8 mouse cellular contexts compared by ENCODE assay signal in genomic region chr10:81135831-81136705, GRCm38 (mm10). TPM values are rescaled to one million over a fixed set of nuclear protein-coding genes. Genes with fewer than 3 reads are reported as not detected.
A peak's percentile ranks its signal among the peaks of the same experiment; 100 is the strongest.
DNase-seq lines count a peak whose midpoint lies in the region; ATAC-seq and TF ChIP-seq lines count a peak whose summit lies in the region.

No protein-coding gene starts in this region.

- DNase-seq in G1E (ENCODE audit: low spot score), result peak; percentile 93
- DNase-seq in cerebellum, adult 18-20 months, result peak; percentile 79 to 80
- peak; percentile 81 to 82 for DNase-seq in heart, postnatal 14 days
- peak; percentile 76 for DNase-seq in layer of hippocampus, adult 9-11 months
- DNase-seq in lung, postnatal 0 days (ENCODE audit: low spot score), result peak; percentile 95
- DNase-seq in ovary, postnatal 10 days (ENCODE audit: low spot score), result peak; percentile 60
- DNase-seq in thymus, adult 18-20 months, result peak; percentile 49 to 61

- peaks cover 27% of the 10 kb centered on the region for H3K36me3 ChIP-seq in G1E (replicated peaks)
- no peaks in the 10 kb centered on the region for H3K36me3 ChIP-seq in forebrain, embryonic 15.5 days
- no peaks in the 10 kb centered on the region for H3K36me3 ChIP-seq in lung, postnatal 0 days (ENCODE audit: insufficient read depth, low read length)

- TF ChIP-seq CTCF in G1E (IDR thresholded peaks at IDR 0.05; ENCODE audit: low read depth, low read length), result no peak
- peak; percentile 13; the same call in 1 of the 2 replicates for TF ChIP-seq CTCF in lung, postnatal 0 days (IDR thresholded peaks at IDR 0.05)

- ATAC-seq in G1E (ENCODE audit: extremely low read depth, insufficient number of reproducible peaks, low FRiP score, poor library complexity, severe bottlenecking), result peak; percentile 6; the same call in 1 of the 2 replicates
- ATAC-seq in forebrain, embryonic 15.5 days (replicated peaks), result peak; percentile 21; the same call in 1 of the 2 replicates
- ATAC-seq in lung, postnatal 0 days, result peak; percentile 46

- under 1% methylated on average over 79 of the region's 86 CpGs for WGBS in forebrain, embryonic 15.5 days
- under 1% methylated on average over 51 of the region's 86 CpGs for WGBS in lung, postnatal 0 days

- peak overlapping the region; percentile 93 for H3K4me2 ChIP-seq in forebrain, embryonic 15.5 days (replicated peaks)
- H3K4me2 ChIP-seq in lung, postnatal 0 days (replicated peaks; ENCODE audit: low read depth, low read length), result peak overlapping the region; percentile 90

- H3K4me1 ChIP-seq in G1E (ENCODE audit: insufficient read depth, low read depth, low read length), result peaks cover 49% of the 10 kb centered on the region
- H3K4me1 ChIP-seq in forebrain, embryonic 15.5 days, result peaks cover 46% of the 10 kb centered on the region
- peaks cover 36% of the 10 kb centered on the region for H3K4me1 ChIP-seq in lung, postnatal 0 days (ENCODE audit: insufficient read depth, low read depth, low read length)

- peak overlapping the region; percentile 79 for H3K4me3 ChIP-seq in G1E (ENCODE audit: low read depth, low read length)
- peak overlapping the region; percentile 91 for H3K4me3 ChIP-seq in forebrain, embryonic 15.5 days
- peak overlapping the region; percentile 98 for H3K4me3 ChIP-seq in lung, postnatal 0 days (ENCODE audit: low read depth, low read length)

- H3K27ac ChIP-seq in forebrain, embryonic 15.5 days (replicated peaks), result peak overlapping the region; percentile 98
- H3K27ac ChIP-seq in lung, postnatal 0 days (ENCODE audit: low read length), result peak overlapping the region; percentile 96

- H3K9ac ChIP-seq in forebrain, embryonic 15.5 days (replicated peaks), result peak overlapping the region; percentile 97
- peak overlapping the region; percentile 93 for H3K9ac ChIP-seq in lung, postnatal 0 days (replicated peaks; ENCODE audit: low read depth)

- H3K9me3 ChIP-seq in G1E (replicated peaks), result no peaks in the 10 kb centered on the region
- H3K9me3 ChIP-seq in forebrain, embryonic 15.5 days, result no peaks in the 10 kb centered on the region
- no peaks in the 10 kb centered on the region for H3K9me3 ChIP-seq in lung, postnatal 0 days (ENCODE audit: low read length)

- intact Hi-C loops in heart, postnatal 14 days (cut with DNase I), result no loop called here

- no peaks in the 10 kb centered on the region for H3K27me3 ChIP-seq in G1E (ENCODE audit: insufficient read depth, low read length)
- H3K27me3 ChIP-seq in forebrain, embryonic 15.5 days, result peaks cover 36% of the 10 kb centered on the region
- no peaks in the 10 kb centered on the region for H3K27me3 ChIP-seq in lung, postnatal 0 days (replicated peaks; ENCODE audit: insufficient read depth, low read length)

- no peak for TF ChIP-seq EP300 in lung, postnatal 0 days (IDR thresholded peaks at IDR 0.05)

RNA-seq across cellular contexts. Expression of gene Zbtb7a, which starts 1.0 kb away (rescaled TPM):
- total RNA-seq in G1E (2014; fragmentation: Nextera tagmentation) (27.7 and 31.1 TPM in 2 replicates), G1E (2017) (6.4 and 7.1 TPM in 2 replicates)
- polyA plus RNA-seq in G1E (2012), result 75.7 and 79.1 TPM in 2 replicates
- 12.1 and 15.1 TPM in 2 replicates for polyA plus RNA-seq in forebrain, embryonic 15.5 days (2015; fragmentation: Nextera tagmentation; extraction: Ambion mirVana)
- 10 to 100 TPM; 40.8 to 43.2 TPM for total RNA-seq in heart, postnatal 14 days (2021)
- 58.2 and 62.0 TPM in 2 replicates for polyA plus RNA-seq in lung, postnatal 0 days (2015; fragmentation: Nextera tagmentation; extraction: Ambion mirVana)

RNA-seq across cellular contexts. Expression of gene Map2k2, which starts 30.4 kb away (rescaled TPM):
- total RNA-seq in G1E (2014; fragmentation: Nextera tagmentation) (35.9 and 52.2 TPM in 2 replicates), G1E (2017) (63.5 and 76.7 TPM in 2 replicates)
- 272 and 393 TPM in 2 replicates for polyA plus RNA-seq in G1E (2012)
- polyA plus RNA-seq in forebrain, embryonic 15.5 days (2015; fragmentation: Nextera tagmentation; extraction: Ambion mirVana), result 211 and 229 TPM in 2 replicates
- 100 to 1,000 TPM; 115 to 122 TPM for total RNA-seq in heart, postnatal 14 days (2021)
- polyA plus RNA-seq in lung, postnatal 0 days (2015; fragmentation: Nextera tagmentation; extraction: Ambion mirVana), result 118 and 121 TPM in 2 replicates

RNA-seq across cellular contexts. Expression of gene Pias4, which starts 31.7 kb away (rescaled TPM):
- 28.6 and 34.4 TPM in 2 replicates for total RNA-seq in G1E (2014; fragmentation: Nextera tagmentation)
- total RNA-seq in G1E (2017), result 21.2 and 24.8 TPM in 2 replicates
- 62.7 and 70.5 TPM in 2 replicates for polyA plus RNA-seq in G1E (2012)
- 54.9 and 57.8 TPM in 2 replicates for polyA plus RNA-seq in forebrain, embryonic 15.5 days (2015; fragmentation: Nextera tagmentation; extraction: Ambion mirVana)
- 10 to 100 TPM; 15.2 to 18.3 TPM for total RNA-seq in heart, postnatal 14 days (2021)
- 27.9 TPM in 2 replicates for polyA plus RNA-seq in lung, postnatal 0 days (2015; fragmentation: Nextera tagmentation; extraction: Ambion mirVana)

RNA-seq across cellular contexts. Expression of gene Creb3l3, which starts 37.4 kb away (rescaled TPM):
- not detected in 2 replicates for total RNA-seq in G1E (2014; fragmentation: Nextera tagmentation)
- total RNA-seq in G1E (2017), result 0.29 TPM in 1 of 2 replicates, not detected in the other
- polyA plus RNA-seq in G1E (2012), result not detected in 2 replicates
- 0.13 and 0.25 TPM in 2 replicates for polyA plus RNA-seq in forebrain, embryonic 15.5 days (2015; fragmentation: Nextera tagmentation; extraction: Ambion mirVana)
- total RNA-seq in heart, postnatal 14 days (2021), result under 1 TPM; 0.69 to 0.90 TPM
- 0.40 and 0.57 TPM in 2 replicates for polyA plus RNA-seq in lung, postnatal 0 days (2015; fragmentation: Nextera tagmentation; extraction: Ambion mirVana)

RNA-seq across cellular contexts. Expression of gene Eef2, which starts 40.4 kb away (rescaled TPM):
- total RNA-seq in G1E (2014; fragmentation: Nextera tagmentation) (1,577 and 1,715 TPM in 2 replicates), G1E (2017) (1,676 and 1,695 TPM in 2 replicates)
- polyA plus RNA-seq in G1E (2012), result 2,355 and 3,878 TPM in 2 replicates
- polyA plus RNA-seq in forebrain, embryonic 15.5 days (2015; fragmentation: Nextera tagmentation; extraction: Ambion mirVana), result 633 and 637 TPM in 2 replicates
- total RNA-seq in heart, postnatal 14 days (2021), result 1,000 to 10,000 TPM; 1,113 to 1,165 TPM
- 509 and 537 TPM in 2 replicates for polyA plus RNA-seq in lung, postnatal 0 days (2015; fragmentation: Nextera tagmentation; extraction: Ambion mirVana)

Comparison
In these comparisons a context has a peak if more than half of its experiments do, and no peak if none do; other contexts are left out.
1. Peak in every context shown above with its lines: DNase-seq, ATAC-seq, H3K4me3 ChIP-seq and H3K27ac ChIP-seq.